Mouse (Mus musculus) retina, postnatal 7 days (tissue): Measurements from ENCODE around the gene Ppib.

Source experiments
- DNase-seq: peaks from one replicate; pipeline ENCODE4 v3.0.0-alpha.2; 2012; ENCODE audit warnings: low read depth, low spot score

Ppib gene

DNA sequence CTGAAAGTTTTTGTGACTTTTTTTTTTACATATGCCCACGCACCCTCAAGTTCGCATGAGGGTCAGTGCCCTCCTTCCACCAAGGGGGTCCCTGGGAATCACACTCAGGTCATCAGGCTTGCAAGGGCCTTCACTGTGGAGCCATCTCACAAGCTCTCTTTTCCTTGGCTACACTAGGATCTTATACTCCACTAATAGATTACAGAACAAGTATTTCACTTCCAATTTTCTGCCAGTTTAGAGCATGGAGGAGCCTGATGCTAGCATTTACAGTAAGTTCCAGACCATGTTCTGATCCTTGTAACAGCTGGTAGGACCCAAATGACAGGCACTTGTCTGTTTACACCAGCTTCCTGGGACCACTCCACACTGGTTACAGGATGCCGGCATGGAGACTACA is 18.1 kb downstream of the Ppib start:
- DNase-seq: no peak

DNA sequence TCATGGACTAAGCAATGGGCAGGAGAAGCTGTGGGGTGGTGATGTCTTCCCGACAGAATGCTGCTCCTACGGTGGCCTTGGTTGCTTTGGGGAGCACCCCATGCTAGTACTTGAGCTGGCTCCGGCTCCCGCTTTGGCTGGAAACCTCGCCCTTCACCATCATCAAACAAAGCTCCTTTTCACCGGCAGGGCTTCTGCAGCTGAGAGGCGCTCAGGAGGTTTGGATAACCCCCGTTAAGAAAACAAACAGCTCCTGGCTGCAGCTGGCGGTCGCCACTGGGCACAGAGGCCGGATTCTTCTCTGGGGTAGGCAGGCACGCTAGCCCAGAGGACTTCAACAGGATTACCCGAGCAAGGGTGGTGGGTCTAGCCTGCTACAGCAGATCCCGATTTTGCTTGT is 18.5 kb downstream of the Ppib start:
- no peak for DNase-seq

DNA sequence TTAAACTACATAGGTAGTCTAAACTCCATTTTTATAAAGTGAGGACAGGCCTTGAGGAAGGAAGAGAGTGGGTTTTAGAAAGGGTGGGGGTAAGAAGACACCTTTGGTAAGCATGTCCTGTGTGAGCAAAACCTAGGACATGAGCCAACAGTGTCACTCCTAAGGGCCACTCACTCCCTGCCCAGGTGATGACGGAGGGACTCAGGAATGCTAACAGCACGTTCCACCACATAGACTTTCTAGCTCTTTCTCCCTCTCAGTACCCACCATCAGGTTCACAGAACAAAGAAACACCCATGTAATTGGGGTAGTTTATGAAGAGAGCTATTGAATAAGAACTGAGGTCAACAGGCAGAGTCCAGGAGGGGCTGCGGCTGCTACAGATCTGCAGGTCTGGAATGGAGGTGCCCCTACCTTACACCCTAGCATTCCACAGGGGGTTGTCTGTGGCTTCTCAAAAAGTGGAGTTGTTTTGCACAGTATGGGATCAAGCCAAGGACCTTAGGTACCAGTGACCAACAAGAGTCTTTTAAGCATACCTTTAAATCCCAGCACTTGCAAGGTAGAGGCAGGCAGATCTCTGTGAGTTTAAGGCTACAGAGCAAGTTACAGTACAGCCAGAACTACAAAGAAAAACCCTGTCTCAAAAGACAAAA is 20.9 kb downstream of the Ppib start:
- DNase-seq: no peak

DNA sequence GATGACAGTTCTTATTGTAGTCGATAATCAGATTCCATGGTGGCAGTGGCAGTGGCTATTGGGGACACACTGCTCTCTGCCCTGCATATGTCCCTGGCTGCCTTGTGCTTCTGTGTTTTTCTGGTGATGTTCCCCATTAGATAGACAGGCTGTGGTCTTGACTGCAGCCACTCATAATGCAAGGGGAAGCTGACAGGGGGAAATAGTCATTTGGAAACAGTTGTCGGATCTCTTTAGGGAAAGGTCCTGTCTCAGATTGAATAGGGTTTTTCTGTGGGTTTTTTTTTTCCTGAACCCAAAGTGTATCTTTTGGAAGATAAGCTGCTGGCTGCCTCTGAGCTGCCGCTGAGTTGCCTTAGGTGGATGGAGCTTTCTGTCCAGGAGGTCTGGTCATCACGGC is 22.0 kb downstream of the Ppib start:
- no peak for DNase-seq

DNA sequence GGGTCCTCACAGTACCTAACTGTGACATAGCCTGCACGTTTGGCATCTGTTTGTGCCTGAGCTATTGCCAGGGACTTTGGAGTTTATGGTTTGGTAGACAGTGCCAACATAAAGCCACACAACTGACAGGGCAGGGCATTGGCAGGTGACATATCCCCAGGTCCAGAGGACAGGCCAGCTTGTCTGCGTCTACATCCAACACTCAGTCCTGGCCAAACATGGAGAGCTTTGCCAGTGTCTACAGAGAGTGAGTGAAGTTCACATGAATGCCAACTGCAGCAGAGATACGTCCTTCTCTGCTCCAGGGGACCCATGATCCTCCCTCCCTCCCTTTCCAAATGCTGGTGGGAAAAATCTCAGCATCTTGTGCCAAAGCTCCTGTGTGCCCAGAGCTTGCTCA is 24.1 kb downstream of the Ppib start:
- DNase-seq: no peak

DNA sequence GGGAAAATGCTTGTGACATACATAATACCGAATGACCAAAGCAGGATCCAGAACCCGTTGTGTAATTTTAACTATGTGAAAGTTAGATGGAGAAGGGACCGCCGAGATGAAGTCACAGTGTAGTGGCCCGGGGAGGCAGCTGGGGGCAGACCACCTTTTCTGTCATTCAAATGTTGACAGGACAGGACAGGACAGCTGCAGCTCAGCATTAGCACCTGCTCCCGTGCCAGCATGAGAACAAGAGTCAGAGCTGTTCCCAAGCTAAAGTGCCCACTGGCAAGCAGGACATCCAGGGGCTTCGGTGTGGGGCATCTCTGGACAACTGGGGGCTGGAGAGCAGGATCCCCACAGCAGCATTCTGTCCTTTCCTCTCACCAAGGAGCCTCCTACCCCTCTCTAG is 27.0 kb downstream of the Ppib start:
- no peak for DNase-seq

DNA sequence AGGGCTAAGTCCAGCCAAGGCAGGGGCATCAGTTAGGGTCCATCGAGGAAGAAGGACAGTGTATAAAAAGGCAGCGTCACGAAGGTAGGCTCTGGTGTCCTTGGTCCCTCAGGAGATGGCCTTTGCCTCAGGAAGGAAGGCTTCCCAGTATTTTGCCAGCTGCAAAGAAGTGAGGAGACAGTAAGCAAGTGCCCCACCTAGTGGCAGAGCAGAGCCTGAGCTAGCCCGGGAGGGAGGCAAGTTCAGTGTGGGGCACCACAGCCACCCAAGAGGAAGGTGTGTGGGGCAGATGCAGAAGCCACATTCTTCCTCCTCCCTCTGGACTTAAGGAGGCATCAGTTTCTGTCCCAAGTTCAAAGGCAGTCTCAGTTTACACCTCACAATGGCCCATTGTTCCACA is 28.4 kb downstream of the Ppib start:
- peak; percentile 36 for DNase-seq

DNA sequence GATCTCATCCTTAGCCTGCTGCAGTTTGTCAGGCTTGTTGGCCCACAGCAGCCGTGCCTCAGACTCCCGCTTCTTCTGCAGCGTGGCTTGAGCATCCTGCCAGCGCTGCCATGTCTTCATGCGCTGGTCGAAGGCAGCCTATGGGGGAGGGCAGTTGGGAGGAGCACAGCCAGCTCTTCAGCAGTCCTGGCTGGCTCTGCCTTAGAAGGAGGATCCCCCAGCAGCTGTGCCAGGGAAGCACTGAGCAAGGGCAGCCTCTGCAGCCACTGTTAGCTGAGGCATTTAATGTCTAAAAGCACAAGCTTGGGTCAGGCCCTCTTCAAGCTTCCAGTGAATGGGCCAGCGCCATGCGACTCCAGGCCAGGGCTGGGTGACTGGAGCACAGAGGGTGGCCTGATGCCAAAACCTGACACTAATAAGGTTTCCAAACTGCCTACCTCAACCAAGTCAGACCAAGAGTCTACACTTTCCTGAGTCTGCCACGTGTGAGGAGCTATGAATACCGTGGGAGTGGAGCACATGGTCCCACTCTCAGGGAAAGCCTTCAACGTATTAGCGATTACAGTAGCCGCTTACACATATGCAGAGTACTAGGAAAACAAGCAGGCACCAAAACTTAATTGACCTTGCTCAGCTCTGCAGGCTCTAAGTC is 30.7 kb downstream of the Ppib start:
- no peak for DNase-seq

DNA sequence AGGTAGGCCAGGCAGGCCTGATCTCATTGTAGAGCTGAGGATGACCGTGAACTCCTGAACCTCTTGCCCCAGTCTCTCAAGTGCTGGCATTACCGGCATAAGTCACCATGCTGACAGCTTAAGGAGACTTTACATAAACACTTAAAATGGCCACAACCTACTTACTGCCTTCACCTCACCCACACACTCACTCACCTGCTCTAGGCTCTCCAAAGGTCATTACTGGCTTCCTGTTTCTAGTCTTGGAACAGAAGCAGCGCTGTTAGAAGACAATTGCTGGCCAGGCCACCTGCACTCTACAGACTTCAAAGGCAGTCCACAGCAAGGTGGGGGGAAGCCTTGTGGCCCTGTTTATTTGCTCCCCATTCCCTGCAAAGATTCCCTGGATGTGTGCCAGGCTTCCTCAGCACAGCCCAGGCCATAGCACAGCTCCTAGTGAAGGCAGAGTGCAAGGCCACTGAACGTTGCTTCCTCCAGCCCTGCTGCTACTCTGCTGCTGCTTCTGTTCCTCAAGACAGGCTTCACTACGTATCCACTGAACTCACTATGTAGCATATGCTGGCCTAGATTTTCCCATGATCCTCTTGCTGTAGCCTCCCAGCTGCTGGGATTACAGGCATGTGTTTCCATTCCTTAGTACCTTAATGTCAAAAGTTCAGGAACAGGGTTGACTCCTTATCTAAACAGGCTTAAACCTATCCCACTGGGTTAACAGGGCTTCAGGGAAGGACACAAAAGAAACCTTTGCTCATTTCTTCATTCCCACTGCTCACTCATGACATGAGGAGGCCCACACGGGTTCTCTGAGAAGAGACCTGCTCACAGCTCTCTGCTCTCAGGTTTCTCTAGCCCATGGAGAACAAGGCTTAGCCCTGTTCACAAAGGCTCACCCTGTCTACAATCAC is 31.6 kb downstream of the Ppib start:
- DNase-seq: no peak

DNA sequence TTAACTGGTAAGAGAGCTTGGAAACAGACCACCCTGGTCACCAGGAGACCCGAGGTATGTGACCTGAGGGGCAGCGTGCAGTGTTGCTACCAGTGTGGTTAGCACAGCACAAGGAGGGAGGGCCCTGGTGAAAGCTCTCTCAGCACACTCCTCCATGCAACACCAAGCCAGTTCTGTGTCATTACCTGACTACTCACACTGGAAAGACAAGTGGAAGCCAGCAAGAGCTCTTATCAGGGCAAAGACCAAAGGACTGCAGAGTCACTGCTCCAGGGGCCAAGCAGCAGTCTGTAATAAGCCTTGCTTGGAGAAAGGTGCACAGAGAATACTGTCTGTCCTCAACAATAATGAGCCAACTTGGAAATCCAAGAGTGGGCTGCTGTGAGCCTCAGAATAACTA is 32.6 kb downstream of the Ppib start:
- no peak for DNase-seq

DNA sequence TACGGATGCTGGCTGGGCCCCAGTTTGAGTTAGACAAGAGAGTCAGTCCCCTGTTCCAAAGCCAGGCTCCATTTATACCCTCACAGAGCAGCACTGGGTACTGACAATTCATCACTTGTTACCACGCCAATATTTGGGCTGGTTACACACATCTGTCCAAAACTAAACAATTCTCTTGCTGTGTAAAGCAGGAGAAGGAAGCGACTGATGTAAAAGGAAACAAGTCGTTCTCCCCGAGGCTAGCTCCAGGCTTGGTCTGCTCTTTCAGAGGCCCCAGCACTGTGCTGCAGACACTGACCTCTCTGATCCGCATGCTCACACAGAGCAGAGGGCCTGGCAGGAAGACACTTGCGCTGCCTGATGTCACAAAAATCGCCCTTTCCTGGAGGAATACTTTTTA is 41.6 kb downstream of the Ppib start:
- no peak for DNase-seq

DNA sequence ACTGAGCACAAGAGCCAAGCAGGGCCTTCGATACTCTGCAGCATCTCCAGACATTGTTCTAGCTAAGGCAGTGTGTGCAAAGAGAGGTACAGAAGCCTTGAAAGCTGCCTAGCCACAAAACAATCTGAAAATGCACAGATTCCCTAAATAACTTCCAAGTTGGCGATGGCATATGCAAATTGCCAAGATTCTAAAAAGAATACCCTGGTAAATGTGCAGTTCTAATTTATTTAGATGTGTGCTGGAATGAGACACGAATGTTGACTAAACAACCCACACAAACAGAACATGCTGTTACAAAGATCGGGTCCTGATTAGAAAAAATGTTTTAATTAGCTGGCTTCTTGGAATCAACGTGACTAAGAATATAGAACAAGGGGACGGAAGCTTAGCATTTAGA is 42.6 kb downstream of the Ppib start:
- DNase-seq: no peak

DNA sequence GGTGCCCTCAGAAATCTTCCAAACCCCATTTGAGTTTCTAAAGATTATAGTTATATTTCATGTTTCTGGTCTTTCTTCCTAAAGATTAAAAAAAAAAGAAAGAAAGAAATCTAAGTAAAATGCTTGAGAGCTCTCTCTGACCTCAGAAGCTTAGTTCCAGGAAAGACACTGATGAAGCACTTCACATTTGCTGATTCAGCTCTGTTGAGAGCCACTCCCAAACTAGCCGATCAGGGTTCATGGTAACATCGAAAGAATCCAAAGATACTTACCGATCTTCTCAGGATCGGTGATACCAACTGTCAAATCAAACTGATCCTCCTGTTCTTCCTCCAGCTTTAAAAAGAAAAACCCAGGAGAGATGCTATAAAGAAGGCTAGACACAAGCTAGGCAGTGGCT is 44.6 kb downstream of the Ppib start:
- DNase-seq: no peak

DNA sequence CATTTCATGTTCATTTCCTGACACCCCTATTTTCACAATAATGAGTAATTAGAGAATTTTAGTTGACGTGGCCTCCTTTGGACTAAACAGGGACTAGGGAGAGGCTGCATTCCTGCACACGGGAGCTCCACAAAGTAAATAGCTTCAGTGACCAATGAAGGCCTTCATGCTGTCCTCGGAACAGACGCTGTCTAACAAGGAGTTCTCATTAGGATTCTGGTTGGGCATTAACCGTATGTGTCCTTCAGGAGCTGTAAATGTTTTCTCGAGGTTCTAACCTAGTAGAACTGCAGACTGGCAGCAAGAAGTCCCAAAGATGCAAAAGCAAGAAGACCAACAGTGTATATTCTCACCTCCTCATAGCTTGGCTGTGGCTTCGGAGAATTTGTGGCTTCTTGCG is 45.1 kb downstream of the Ppib start:
- DNase-seq: no peak

DNA sequence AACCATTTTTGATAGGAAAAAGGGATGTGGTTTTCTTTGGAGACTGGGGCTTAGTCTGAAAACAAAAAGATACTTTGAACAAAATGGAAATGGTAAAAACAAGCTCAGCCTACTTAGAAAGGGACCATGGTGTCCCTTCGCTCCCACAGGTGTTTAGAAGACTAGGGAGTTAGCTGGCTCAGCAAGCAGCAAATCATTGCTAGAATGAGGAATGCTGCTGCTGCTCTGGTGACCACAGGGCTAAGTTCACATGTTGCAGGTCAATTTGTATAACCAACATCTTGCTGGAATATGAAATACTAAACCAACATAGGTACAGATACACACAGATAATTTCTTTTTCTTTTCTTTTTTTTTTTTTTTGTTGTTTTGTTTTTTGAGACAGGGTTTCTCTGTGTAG is 49.6 kb downstream of the Ppib start:
- DNase-seq: no peak

DNA sequence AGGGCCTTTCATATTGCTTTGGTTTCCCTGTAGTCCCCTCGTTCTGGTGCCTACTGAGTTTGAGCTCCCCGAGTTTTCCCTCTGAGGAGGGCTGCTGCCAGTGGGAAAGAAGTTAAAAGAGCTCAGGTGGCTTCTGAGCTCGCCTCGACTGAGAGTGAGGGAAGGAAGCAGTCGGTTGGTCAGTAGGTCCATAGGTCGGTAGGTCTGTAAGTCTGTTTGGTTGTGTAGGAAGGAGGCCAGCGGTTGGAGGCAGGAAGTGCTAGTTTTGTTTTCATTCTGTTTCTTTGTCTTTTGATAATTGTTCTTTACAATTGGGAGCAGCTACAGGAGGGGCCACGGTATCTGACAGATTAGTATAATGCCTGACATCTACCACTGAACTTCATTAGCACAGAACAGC is 50.1 kb downstream of the Ppib start:
- no peak for DNase-seq

DNA sequence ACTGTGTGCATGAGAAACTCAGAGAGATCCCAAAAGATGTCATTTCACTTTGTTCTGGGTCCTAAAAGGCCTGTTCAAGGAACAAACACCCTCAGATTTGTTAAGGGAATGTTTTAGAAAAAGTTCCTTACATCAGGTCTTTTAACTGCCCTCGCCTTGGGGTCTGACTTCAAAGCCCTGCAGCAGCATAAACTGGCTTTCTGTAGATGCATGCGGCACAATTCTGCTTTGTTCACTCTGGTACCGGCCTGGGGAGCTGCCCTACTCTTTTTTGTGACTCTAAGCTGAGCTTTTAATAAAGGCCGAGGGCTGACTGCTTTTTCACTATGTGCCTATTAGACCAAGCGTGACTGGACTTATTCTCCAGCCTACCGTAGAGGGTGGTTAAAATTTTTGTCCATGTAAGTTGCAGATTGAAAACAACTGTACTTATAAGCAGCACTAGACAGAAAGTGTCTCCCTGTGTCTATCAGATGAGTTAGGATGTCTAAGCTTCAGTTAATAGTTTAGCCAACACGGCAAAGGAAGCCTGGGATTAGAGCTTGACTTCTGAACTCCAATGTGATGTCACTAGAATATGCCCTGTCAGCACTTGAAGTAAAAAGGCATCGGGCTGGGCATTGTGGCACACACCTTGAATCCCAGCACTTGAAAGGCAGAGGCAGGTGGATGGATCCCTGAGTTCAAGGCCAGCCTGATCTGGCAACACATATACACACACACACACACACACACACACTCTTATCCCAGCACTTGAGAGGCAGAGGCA is 50.8 kb downstream of the Ppib start:
- no peak for DNase-seq

DNA sequence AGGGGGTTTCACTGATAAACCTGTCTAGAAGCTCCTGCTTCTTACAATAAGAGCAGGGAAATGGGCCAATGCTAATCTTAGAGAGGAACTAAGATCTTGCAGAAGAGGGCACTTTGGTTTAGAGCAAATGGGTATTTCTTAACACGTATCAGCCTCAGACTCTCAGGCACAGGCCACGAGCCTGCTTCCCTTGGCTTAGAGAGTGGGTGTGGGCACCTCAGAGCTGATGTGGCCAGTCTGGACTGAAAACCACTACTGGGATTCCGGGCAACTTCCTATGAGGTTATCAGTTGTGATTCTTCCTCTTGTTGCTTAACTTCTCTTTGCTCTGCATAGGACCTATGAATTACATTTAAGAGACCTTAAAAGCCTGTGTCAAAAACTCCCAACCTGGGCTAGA is 54.3 kb downstream of the Ppib start:
- DNase-seq: no peak
